Mouse (Mus musculus): Measurements from ENCODE around the gene Ficd. TPM values are rescaled to one million over a fixed set of nuclear protein-coding genes. Genes with fewer than 3 reads are reported as not detected.

The Ficd gene
- total RNA-seq, 1 experiment, result 8.6 TPM

DNA sequence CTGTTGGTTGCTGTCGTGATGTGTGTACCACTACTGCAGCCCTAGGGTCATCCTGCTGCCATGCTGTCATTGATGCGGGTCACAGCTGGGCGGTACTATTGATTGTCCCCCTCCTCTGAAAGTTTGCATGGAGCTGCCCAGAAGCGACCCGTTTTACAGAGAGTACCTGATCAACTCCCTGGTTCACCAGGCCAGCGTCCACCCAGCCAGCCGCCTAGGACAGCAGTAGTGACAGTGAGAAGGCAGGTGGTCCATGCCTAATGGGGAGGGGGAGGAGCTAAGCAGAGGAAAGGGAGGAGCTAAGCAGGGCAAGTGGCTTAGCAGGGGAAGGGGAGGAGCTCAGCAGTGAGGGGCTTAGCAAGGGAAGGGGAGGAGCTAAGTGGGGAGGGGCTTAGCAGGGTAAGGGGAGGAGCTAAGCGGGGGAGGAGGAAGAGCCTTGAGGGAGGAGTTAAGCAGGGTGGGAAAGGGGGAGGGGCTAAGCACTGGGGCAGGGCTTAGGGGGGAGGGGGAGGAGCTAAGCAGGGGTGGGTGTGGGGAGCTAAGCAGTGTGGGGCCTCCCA is 42.3 kb upstream of the Ficd start:
- TF ChIP-seq MAFK (IDR thresholded peaks at IDR 0.05; ENCODE audit: insufficient read depth, low read depth, low read length), result no peak
- no peak for TF ChIP-seq HCFC1 (IDR thresholded peaks at IDR 0.05; ENCODE audit: borderline replicate concordance, insufficient read depth, low read length)
- TF ChIP-seq ZC3H11A (IDR thresholded peaks at IDR 0.05; ENCODE audit: borderline replicate concordance, low read depth, low read length), result no peak
- no peak for TF ChIP-seq ZNF384 (IDR thresholded peaks at IDR 0.05; ENCODE audit: low read depth, low read length)
- TF ChIP-seq CHD2 (IDR thresholded peaks at IDR 0.05; ENCODE audit: low read depth, low read length), result no peak
- no peak overlapping the region for H3K9ac ChIP-seq (ENCODE audit: insufficient read depth, low read depth, low read length, poor library complexity, severe bottlenecking)
- in situ Hi-C loops (cut with MboI; ENCODE audit: low sequenced_read_pairs in 2 of 2, unreplicated experiment in 2 of 2), result no loop called here
- no peaks in the 10 kb centered on the region for H3K9me3 ChIP-seq (ENCODE audit: control insufficient read depth, insufficient read depth, low read depth, low read length)
- H3K4me3 ChIP-seq (ENCODE audit: insufficient read depth in 1 of 2, low read depth in 1 of 2, low read length in 2 of 2, poor library complexity in 1 of 2, severe bottlenecking in 1 of 2), result no peak overlapping the region
- H3K27ac ChIP-seq (ENCODE audit: insufficient read depth, low read depth, low read length, poor library complexity, severe bottlenecking), result no peak overlapping the region
- peaks cover 7 to 21% of the 10 kb centered on the region in 2 experiments; a peak in 3 of 4 replicates for H3K4me1 ChIP-seq (ENCODE audit: control insufficient read depth in 2 of 2, insufficient read depth in 2 of 2, low read length in 2 of 2, poor library complexity in 1 of 2)
- H3K36me3 ChIP-seq (ENCODE audit: control insufficient read depth, insufficient read depth, low read length, poor library complexity, severe bottlenecking), result no peaks in the 10 kb centered on the region
- DNase-seq (ENCODE audit: low read depth, low spot score), result peak; percentile 70

DNA sequence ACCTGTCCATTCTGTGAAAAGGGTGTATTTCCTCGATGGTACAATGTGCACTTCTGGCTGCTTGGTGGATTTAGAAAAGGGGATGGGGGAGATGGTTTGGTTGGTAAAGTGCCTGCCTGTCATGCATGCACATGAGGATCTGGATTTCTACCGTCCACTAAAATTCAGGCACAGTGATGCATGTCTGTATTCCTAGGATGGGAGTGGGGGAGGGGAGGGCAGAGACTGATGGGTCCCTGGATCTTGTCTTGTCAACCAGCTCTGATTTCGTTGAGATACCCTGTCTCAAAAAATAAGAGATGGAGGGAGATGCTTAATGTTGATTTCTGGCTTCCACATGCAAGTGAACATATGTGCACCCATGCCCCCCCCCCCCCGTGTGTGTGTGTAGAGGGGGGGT is 41.6 kb upstream of the Ficd start:
- TF ChIP-seq HCFC1 (IDR thresholded peaks at IDR 0.05; ENCODE audit: borderline replicate concordance, insufficient read depth, low read length), result no peak
- no peak for TF ChIP-seq ZC3H11A (IDR thresholded peaks at IDR 0.05; ENCODE audit: borderline replicate concordance, low read depth, low read length)
- no peak for TF ChIP-seq MAFK (IDR thresholded peaks at IDR 0.05; ENCODE audit: insufficient read depth, low read depth, low read length)
- TF ChIP-seq CHD2 (IDR thresholded peaks at IDR 0.05; ENCODE audit: low read depth, low read length), result no peak
- TF ChIP-seq ZNF384 (IDR thresholded peaks at IDR 0.05; ENCODE audit: low read depth, low read length), result no peak
- Histone ChIP-seq H3K9ac (ENCODE audit: insufficient read depth, low read depth, low read length, poor library complexity, severe bottlenecking) (no peak overlapping the region), H3K4me3 (ENCODE audit: insufficient read depth in 1 of 2, low read depth in 1 of 2, low read length in 2 of 2, poor library complexity in 1 of 2, severe bottlenecking in 1 of 2) (no peak overlapping the region), H3K9me3 (ENCODE audit: control insufficient read depth, insufficient read depth, low read depth, low read length) (no peaks in the 10 kb centered on the region), H3K27ac (ENCODE audit: insufficient read depth, low read depth, low read length, poor library complexity, severe bottlenecking) (no peak overlapping the region), H3K36me3 (ENCODE audit: control insufficient read depth, insufficient read depth, low read length, poor library complexity, severe bottlenecking) (no peaks in the 10 kb centered on the region), H3K4me1 (ENCODE audit: control insufficient read depth in 2 of 2, insufficient read depth in 2 of 2, low read length in 2 of 2, poor library complexity in 1 of 2) (peaks cover 7 to 21% of the 10 kb centered on the region in 2 experiments; a peak in 3 of 4 replicates)
- DNase-seq (ENCODE audit: low read depth, low spot score), result no peak
- in situ Hi-C loops (cut with MboI; ENCODE audit: low sequenced_read_pairs in 2 of 2, unreplicated experiment in 2 of 2), result no loop called here

DNA sequence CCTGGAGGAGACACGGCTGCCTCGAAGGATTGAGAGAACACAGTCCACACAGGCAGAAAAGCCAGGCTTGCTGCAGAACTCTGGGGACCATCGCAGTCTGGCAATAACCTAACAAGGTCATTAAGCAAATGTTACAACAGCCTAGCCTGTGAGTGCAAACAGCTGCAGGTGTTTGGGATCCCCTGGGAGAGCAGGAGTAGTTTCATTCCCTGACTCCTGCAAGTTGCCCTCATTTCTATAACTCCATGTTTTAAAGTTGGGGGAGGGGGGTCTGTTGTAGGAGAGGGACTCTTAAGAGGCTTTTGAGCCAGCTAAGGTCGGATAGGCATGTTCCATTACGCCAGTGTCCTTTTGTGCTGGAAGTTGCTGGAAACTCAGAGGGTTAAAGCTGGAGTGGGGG is 41.2 kb upstream of the Ficd start:
- no peaks in the 10 kb centered on the region for H3K9me3 ChIP-seq (ENCODE audit: control insufficient read depth, insufficient read depth, low read depth, low read length)
- TF ChIP-seq ZC3H11A (IDR thresholded peaks at IDR 0.05; ENCODE audit: borderline replicate concordance, low read depth, low read length) (no peak), ZNF384 (IDR thresholded peaks at IDR 0.05; ENCODE audit: low read depth, low read length) (no peak), HCFC1 (IDR thresholded peaks at IDR 0.05; ENCODE audit: borderline replicate concordance, insufficient read depth, low read length) (no peak), CHD2 (IDR thresholded peaks at IDR 0.05; ENCODE audit: low read depth, low read length) (no peak), MAFK (IDR thresholded peaks at IDR 0.05; ENCODE audit: insufficient read depth, low read depth, low read length) (no peak)
- no peaks in the 10 kb centered on the region for H3K36me3 ChIP-seq (ENCODE audit: control insufficient read depth, insufficient read depth, low read length, poor library complexity, severe bottlenecking)
- peaks cover 7 to 21% of the 10 kb centered on the region in 2 experiments; a peak in 3 of 4 replicates for H3K4me1 ChIP-seq (ENCODE audit: control insufficient read depth in 2 of 2, insufficient read depth in 2 of 2, low read length in 2 of 2, poor library complexity in 1 of 2)
- H3K4me3 ChIP-seq (ENCODE audit: insufficient read depth in 1 of 2, low read depth in 1 of 2, low read length in 2 of 2, poor library complexity in 1 of 2, severe bottlenecking in 1 of 2), result no peak overlapping the region
- no peak for DNase-seq (ENCODE audit: low read depth, low spot score)
- H3K27ac ChIP-seq (ENCODE audit: insufficient read depth, low read depth, low read length, poor library complexity, severe bottlenecking), result no peak overlapping the region
- no peak overlapping the region for H3K9ac ChIP-seq (ENCODE audit: insufficient read depth, low read depth, low read length, poor library complexity, severe bottlenecking)
- in situ Hi-C loops (cut with MboI; ENCODE audit: low sequenced_read_pairs in 2 of 2, unreplicated experiment in 2 of 2), result no loop called here

DNA sequence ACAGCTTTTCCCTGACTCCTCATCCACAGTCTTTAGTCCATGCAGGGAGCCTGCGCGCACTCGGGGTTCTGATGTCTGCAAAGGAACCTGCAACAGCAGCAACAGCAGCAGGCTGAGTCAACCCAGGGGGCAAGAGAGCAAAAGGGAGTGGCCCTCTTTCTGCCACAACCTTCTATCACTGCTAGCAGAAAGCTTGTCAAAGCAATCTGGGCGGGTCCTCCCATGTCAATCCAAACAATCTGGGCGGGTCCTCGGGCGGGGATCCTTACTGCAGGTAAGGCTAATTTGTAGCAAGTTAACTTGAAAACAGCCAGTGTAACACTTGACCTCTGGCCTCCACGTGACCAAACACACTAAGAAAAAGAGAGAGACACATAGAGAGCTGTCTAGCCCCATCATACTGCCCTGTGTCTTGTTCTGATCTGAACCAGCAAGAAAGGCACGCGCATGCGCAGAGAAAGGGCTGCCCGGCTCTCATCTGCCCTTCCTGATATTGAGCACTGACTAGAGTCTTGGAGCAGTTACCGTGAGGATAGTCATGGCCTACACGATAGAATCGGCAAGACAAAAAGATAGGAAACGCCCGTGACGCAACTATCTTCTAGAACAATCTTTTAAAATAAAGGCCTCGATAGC is 35.1 kb upstream of the Ficd start:
- Histone ChIP-seq H3K9ac (ENCODE audit: insufficient read depth, low read depth, low read length, poor library complexity, severe bottlenecking) (no peak overlapping the region), H3K4me1 (ENCODE audit: control insufficient read depth in 2 of 2, insufficient read depth in 2 of 2, low read length in 2 of 2, poor library complexity in 1 of 2) (peaks cover 4 to 16% of the 10 kb centered on the region in 2 experiments; a peak in 3 of 4 replicates), H3K9me3 (ENCODE audit: control insufficient read depth, insufficient read depth, low read depth, low read length) (no peaks in the 10 kb centered on the region), H3K4me3 (ENCODE audit: insufficient read depth in 1 of 2, low read depth in 1 of 2, low read length in 2 of 2, poor library complexity in 1 of 2, severe bottlenecking in 1 of 2) (no peak overlapping the region), H3K27ac (ENCODE audit: insufficient read depth, low read depth, low read length, poor library complexity, severe bottlenecking) (no peak overlapping the region), H3K36me3 (ENCODE audit: control insufficient read depth, insufficient read depth, low read length, poor library complexity, severe bottlenecking) (no peaks in the 10 kb centered on the region)
- TF ChIP-seq ZNF384 (IDR thresholded peaks at IDR 0.05; ENCODE audit: low read depth, low read length) (no peak), ZC3H11A (IDR thresholded peaks at IDR 0.05; ENCODE audit: borderline replicate concordance, low read depth, low read length) (no peak), MAFK (IDR thresholded peaks at IDR 0.05; ENCODE audit: insufficient read depth, low read depth, low read length) (no peak), HCFC1 (IDR thresholded peaks at IDR 0.05; ENCODE audit: borderline replicate concordance, insufficient read depth, low read length) (no peak), CHD2 (IDR thresholded peaks at IDR 0.05; ENCODE audit: low read depth, low read length) (no peak)
- no peak for DNase-seq (ENCODE audit: low read depth, low spot score)
- in situ Hi-C loops (cut with MboI; ENCODE audit: low sequenced_read_pairs in 2 of 2, unreplicated experiment in 2 of 2), result no loop called here

Measured in ES-E14 (cell line).